Mouse (Mus musculus) C2C12 (cell line): Measurements from ENCODE around the gene Gprasp2.
"Not testable (repeated sequence)": the region's sequence is repeated elsewhere in the genome, so short reads cannot be mapped to it uniquely, and the experiment has no call there.

ENCODE experiments used
- CTCF ChIP-seq: IDR thresholded peaks from one replicate; pipeline ENCODE4 v1.5.1; 2011; ENCODE audit not compliant: control insufficient read depth, insufficient read depth, insufficient read length
- MAX ChIP-seq: IDR thresholded peaks from one replicate; pipeline ENCODE4 v1.6.1; 2011; ENCODE audit warnings: mild to moderate bottlenecking, control low read depth
- MYOG ChIP-seq: IDR thresholded peaks from one replicate; pipeline ENCODE4 v1.6.1; 2011; ENCODE audit not compliant: control insufficient read depth, insufficient read length; ENCODE audit errors: extremely low read depth
- USF1 ChIP-seq: IDR thresholded peaks from one replicate; pipeline ENCODE4 v1.6.1; 2011; ENCODE audit warnings: low read depth, mild to moderate bottlenecking, control low read depth, moderate library complexity

DNA sequence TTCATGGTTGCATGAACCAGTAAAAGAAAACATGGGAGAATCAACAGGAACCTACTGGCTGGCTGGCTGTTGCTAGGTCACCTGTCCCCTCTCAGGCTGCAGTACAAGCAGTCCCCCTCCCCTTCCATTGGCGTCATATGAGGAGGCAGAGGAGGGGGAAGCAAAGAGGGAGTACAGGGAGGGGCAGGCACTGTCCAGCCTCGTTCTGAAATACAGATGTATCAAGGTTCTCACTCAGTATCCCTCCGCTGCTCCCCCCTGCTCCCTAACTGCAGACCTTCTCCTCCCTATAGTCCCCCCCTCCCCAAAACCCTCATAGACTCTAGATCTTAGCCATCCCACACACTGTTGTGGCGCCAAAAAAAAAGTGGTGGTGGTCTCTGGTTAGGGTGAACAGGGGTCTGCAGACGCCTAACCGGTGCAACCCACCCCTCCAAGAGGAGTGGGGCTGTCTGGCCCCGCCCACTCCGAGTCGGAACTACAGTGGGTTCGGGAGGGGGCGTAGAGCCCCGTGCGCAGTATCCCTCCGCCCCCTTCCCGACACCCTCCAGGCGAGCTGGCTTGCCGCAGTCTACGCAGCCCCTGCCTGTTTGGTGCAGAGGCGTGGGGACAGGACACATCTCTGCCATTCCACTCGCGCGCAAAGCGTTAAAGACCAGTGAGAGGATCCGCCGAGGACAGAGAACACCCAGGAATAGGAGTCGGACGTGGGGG lies 43.1 kb upstream of the Gprasp2 start:
- TF ChIP-seq CTCF, MAX, USF1, MYOG: not testable (repeated sequence)
